Comparison of ENCODE assay signal across 25 mouse cellular contexts in the genomic region with DNA sequence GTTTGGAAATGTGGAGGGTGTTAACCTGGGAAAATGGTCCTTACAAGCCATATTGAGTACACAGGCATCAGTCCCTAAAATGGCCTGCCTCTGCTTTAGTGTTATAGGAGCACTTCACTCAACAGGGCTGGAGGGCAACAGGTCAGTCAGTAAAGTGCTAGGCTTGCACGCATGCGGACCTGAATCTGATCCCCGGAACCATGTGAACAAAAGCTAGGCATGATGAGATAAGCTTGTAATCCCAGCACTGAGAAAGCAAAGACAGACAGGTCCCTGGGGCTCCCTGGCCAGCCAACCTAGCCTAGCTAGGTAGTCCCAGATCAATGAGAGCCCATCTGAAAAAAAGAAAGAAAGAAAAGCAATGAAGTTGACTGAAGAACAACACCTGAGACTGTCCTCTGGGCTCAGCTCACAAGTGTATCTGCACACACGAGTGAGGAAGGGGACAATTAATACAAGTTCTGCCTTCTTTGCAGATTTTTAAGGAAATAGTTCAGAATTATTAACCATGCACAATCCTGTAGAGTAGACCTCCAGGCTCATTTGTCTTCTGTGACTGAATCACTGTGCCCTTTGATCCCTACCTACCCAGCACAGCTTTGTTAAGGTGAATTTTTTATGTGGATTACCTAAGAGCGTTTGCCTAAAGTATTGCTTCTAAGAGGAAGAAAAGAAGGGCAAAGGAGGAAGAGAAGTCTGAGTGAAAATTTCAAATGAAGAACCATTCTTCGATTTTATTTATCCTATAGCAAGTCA.
DNase-seq lines count a peak whose midpoint lies in the region; ATAC-seq and TF ChIP-seq lines count a peak whose summit lies in the region.
"Had no signal": no experiment of that assay in that cellular context is flagged by ENCODE, and none has a peak within 500 bp of the region (broad histone marks: within the 10 kb centered on the region; RNA-seq: fewer than 3 reads in every experiment).

No protein-coding gene starts in this region.

- no peak for TF ChIP-seq CTCF in kidney, adult 2 months (conservative IDR thresholded peaks at IDR 0.05; ENCODE audit: insufficient read depth, insufficient read length, low read depth, low read length)
- no peak for TF ChIP-seq CTCF in intestine, postnatal 0 days (IDR thresholded peaks at IDR 0.05; ENCODE audit: low read depth)

- H3K4me1 ChIP-seq in kidney, adult 2 months (ENCODE audit: control insufficient read depth, insufficient read depth, low read length) = no peaks in the 10 kb centered on the region
- H3K4me1 ChIP-seq in intestine, embryonic 15.5 days (replicated peaks) = no peaks in the 10 kb centered on the region
- H3K4me1 ChIP-seq in intestine, postnatal 0 days (replicated peaks; ENCODE audit: control insufficient read depth, insufficient read depth, low read length) = no peaks in the 10 kb centered on the region
- H3K4me1 ChIP-seq in midbrain, embryonic 14.5 days (ENCODE audit: control insufficient read depth, insufficient read depth, low read length) = no peaks in the 10 kb centered on the region
- H3K4me1 ChIP-seq: embryonic facial prominence, embryonic 10.5 days; embryonic facial prominence, embryonic 12.5 days; forebrain, embryonic 13.5 days; forebrain, embryonic 15.5 days had no signal

- no peaks in the 10 kb centered on the region for H3K36me3 ChIP-seq in kidney, adult 2 months (ENCODE audit: control insufficient read depth, insufficient read depth, low read length)
- H3K36me3 ChIP-seq in intestine, embryonic 15.5 days = no peaks in the 10 kb centered on the region
- H3K36me3 ChIP-seq in intestine, postnatal 0 days (ENCODE audit: control insufficient read depth, insufficient read depth) = no peaks in the 10 kb centered on the region
- no peaks in the 10 kb centered on the region for H3K36me3 ChIP-seq in midbrain, embryonic 14.5 days (ENCODE audit: control insufficient read depth, insufficient read depth, low read length)
- H3K36me3 ChIP-seq: embryonic facial prominence, embryonic 10.5 days; embryonic facial prominence, embryonic 12.5 days; forebrain, embryonic 15.5 days; G1E had no signal

- peak; percentile 9 for DNase-seq in embryo, embryonic 10 days (ENCODE audit: low spot score)
- no peak for DNase-seq in embryo, embryonic 9.5 days (ENCODE audit: extremely low spot score)
- DNase-seq in kidney, adult 2 months = peak; percentile 31
- no peak for DNase-seq in kidney, postnatal 4 days
- DNase-seq in midbrain, embryonic 14.5 days = no peak
- DNase-seq: adrenal gland, adult 8-10 months; adrenal gland, postnatal 14 days; adrenal gland, postnatal 36 days; B cell, adult 2 months; cerebellum, adult 11-12 months; cerebellum, adult 2 months; cerebellum, adult 9-10 months; cerebellum, postnatal 25 days; embryo, embryonic 11 days had no signal

- no peak overlapping the region for H3K27ac ChIP-seq in kidney, adult 2 months (ENCODE audit: insufficient read depth, low read depth, low read length)
- H3K27ac ChIP-seq in intestine, embryonic 15.5 days = no peak overlapping the region
- H3K27ac ChIP-seq in intestine, postnatal 0 days (ENCODE audit: low read depth, low read length) = no peak overlapping the region
- H3K27ac ChIP-seq in midbrain, embryonic 14.5 days (replicated peaks; ENCODE audit: low read depth, low read length) = no peak overlapping the region
- H3K27ac ChIP-seq: embryonic facial prominence, embryonic 10.5 days; embryonic facial prominence, embryonic 12.5 days; forebrain, embryonic 13.5 days; forebrain, embryonic 15.5 days had no signal

- H3K4me2 ChIP-seq in intestine, embryonic 15.5 days (replicated peaks) = no peak overlapping the region
- peak overlapping the region; percentile 18; the same call in 1 of the 2 replicates for H3K4me2 ChIP-seq in intestine, postnatal 0 days (replicated peaks; ENCODE audit: low read depth)
- no peak overlapping the region for H3K4me2 ChIP-seq in midbrain, embryonic 14.5 days (ENCODE audit: low read length)
- H3K4me2 ChIP-seq: embryonic facial prominence, embryonic 12.5 days; forebrain, embryonic 13.5 days; forebrain, embryonic 15.5 days had no signal

- H3K4me3 ChIP-seq in kidney, adult 2 months (ENCODE audit: insufficient read depth, low read depth, low read length) = no peak overlapping the region
- H3K4me3 ChIP-seq in intestine, embryonic 15.5 days (replicated peaks) = no peak overlapping the region
- no peak overlapping the region for H3K4me3 ChIP-seq in intestine, postnatal 0 days (ENCODE audit: low read depth, low read length)
- no peak overlapping the region for H3K4me3 ChIP-seq in midbrain, embryonic 14.5 days (replicated peaks; ENCODE audit: low read depth, low read length)
- H3K4me3 ChIP-seq: embryonic facial prominence, embryonic 10.5 days; embryonic facial prominence, embryonic 12.5 days; forebrain, embryonic 13.5 days; forebrain, embryonic 15.5 days had no signal

- 61% methylated on average over 6 of the region's 6 CpGs for WGBS in kidney, adult 2 months
- WGBS in intestine, embryonic 15.5 days = 72% methylated on average over 6 of the region's 6 CpGs
- 62% methylated on average over 6 of the region's 6 CpGs for WGBS in intestine, postnatal 0 days
- 65% methylated on average over 6 of the region's 6 CpGs for WGBS in midbrain, embryonic 14.5 days

- H3K27me3 ChIP-seq in kidney, adult 2 months (replicated peaks; ENCODE audit: control insufficient read depth, insufficient read depth, low read length) = no peaks in the 10 kb centered on the region
- no peaks in the 10 kb centered on the region for H3K27me3 ChIP-seq in intestine, embryonic 15.5 days (replicated peaks)
- no peaks in the 10 kb centered on the region for H3K27me3 ChIP-seq in intestine, postnatal 0 days (replicated peaks; ENCODE audit: control insufficient read depth, insufficient read depth, low read length)
- no peaks in the 10 kb centered on the region for H3K27me3 ChIP-seq in midbrain, embryonic 14.5 days (ENCODE audit: control insufficient read depth, insufficient read depth, low read length)
- H3K27me3 ChIP-seq: CH12.LX; embryonic facial prominence, embryonic 12.5 days; forebrain, embryonic 13.5 days; forebrain, embryonic 15.5 days; Patski had no signal

- H3K9ac ChIP-seq in intestine, embryonic 15.5 days = no peak overlapping the region
- H3K9ac ChIP-seq in intestine, postnatal 0 days (ENCODE audit: low read depth, low read length) = no peak overlapping the region
- H3K9ac ChIP-seq in midbrain, embryonic 14.5 days (replicated peaks; ENCODE audit: low read length) = no peak overlapping the region
- H3K9ac ChIP-seq: embryonic facial prominence, embryonic 12.5 days; forebrain, embryonic 13.5 days; forebrain, embryonic 15.5 days had no signal

- TF ChIP-seq POLR2A in kidney, adult 2 months (IDR thresholded peaks at IDR 0.05; ENCODE audit: low read depth, low read length) = no peak

- peak; percentile 91 for ATAC-seq in intestine, embryonic 15.5 days
- ATAC-seq in intestine, postnatal 0 days = no peak
- no peak for ATAC-seq in midbrain, embryonic 14.5 days (ENCODE audit: low FRiP score, low TSS enrichment)
- ATAC-seq: activated CD4-positive, CD25-positive, alpha-beta regulatory T cell, adult 4 months; CD4-positive, CD25-positive, alpha-beta regulatory T cell, adult 4 months; forebrain, embryonic 13.5 days; forebrain, embryonic 15.5 days; Patski had no signal

- H3K9me3 ChIP-seq in intestine, embryonic 15.5 days = no peaks in the 10 kb centered on the region
- H3K9me3 ChIP-seq in intestine, postnatal 0 days (ENCODE audit: control insufficient read depth) = no peaks in the 10 kb centered on the region
- H3K9me3 ChIP-seq in midbrain, embryonic 14.5 days (ENCODE audit: control insufficient read depth, low read length) = no peaks in the 10 kb centered on the region
- H3K9me3 ChIP-seq: embryonic facial prominence, embryonic 10.5 days; embryonic facial prominence, embryonic 12.5 days; forebrain, embryonic 13.5 days; forebrain, embryonic 15.5 days; G1E had no signal

Comparison
In these comparisons a context has a peak if more than half of its experiments do, and no peak if none do; other contexts are left out.
1. DNase-seq: peak in embryo, embryonic 10 days (single experiment) and kidney, adult 2 months (single experiment); none in embryo, embryonic 9.5 days (single experiment), kidney, postnatal 4 days (0 of 2) and midbrain, embryonic 14.5 days (single experiment).